Mouse (Mus musculus): ENCODE data around the gene Nudt14.

DNA sequence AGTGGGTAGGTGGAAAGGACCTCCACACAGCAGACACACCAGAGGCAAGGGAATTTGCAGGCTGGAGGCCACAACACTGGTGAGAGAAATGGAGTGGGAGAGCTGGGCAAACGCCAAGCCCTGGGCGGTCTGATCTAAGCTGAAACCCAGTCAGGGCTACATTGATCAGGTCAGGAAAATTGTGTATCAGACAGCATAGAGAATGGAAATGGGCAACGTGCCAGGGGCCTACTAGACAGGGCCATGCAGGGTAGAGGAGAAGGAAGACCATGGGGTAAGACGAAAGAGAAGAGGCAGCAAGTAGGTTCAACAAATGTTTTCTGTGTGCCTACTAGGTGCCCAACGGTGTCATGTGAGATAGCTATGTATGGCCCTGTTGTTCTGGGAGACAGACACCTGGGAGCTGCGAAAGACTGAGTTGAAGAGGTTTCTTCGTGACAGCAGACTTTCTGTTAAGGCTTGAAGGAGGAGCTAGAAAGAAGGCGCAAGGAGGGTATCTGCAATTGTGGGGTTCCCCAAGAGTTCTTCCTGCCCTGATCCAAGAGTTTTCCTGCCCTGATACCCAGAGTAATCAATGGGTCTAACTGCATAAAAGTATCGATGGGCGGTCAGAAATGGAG, 658 bp downstream of the Nudt14 start:
- TF ChIP-seq POLR2A (IDR thresholded peaks at IDR 0.05; ENCODE audit: low read depth, low read length) (no peak), CHD1 (IDR thresholded peaks at IDR 0.05; ENCODE audit: low read depth, low read length) (no peak), EP300 (IDR thresholded peaks at IDR 0.05; ENCODE audit: low read length) (no peak), HCFC1 (IDR thresholded peaks at IDR 0.05; ENCODE audit: low read depth, low read length) (no peak), POLR2AphosphoS2 (IDR thresholded peaks at IDR 0.05; ENCODE audit: low read depth, low read length) (no peak), ETS1 (conservative IDR thresholded peaks at IDR 0.05; ENCODE audit: low read depth, low read length) (no peak), CTCF (conservative IDR thresholded peaks at IDR 0.05 in 1 of 2, IDR thresholded peaks at IDR 0.05 in 1 of 2; ENCODE audit: low read depth in 2 of 2, low read length in 2 of 2) (no peak), ELF1 (IDR thresholded peaks at IDR 0.05; ENCODE audit: low read depth, low read length) (no peak), MYC (IDR thresholded peaks at IDR 0.05; ENCODE audit: low read depth, low read length) (no peak), RAD21 (IDR thresholded peaks at IDR 0.05; ENCODE audit: low read depth, low read length) (no peak), MAX (IDR thresholded peaks at IDR 0.05; ENCODE audit: low read length) (no peak), ZC3H11A (IDR thresholded peaks at IDR 0.05; ENCODE audit: low read depth, low read length) (no peak), TBP (conservative IDR thresholded peaks at IDR 0.05; ENCODE audit: low read depth, low read length) (no peak), ZNF384 (IDR thresholded peaks at IDR 0.05; ENCODE audit: low read depth, low read length) (no peak)
